Mouse (Mus musculus): Measurements from ENCODE around the gene Aars2. TPM values are rescaled to one million over a fixed set of nuclear protein-coding genes. Genes with fewer than 3 reads are reported as not detected.

Gene Aars2
- total RNA-seq, 2 experiments from 2014 or later = 2.7 to 3.7 TPM

Other genes with a start within 250 kb of the Aars2 start
- 24.5 and 31.5 TPM in 2 replicates for gene Cdc5l, start 73.1 kb upstream of the Aars2 start, total RNA-seq (2015; ENCODE audit: low replicate concordance)
- 61.2 and 66.1 TPM in 2 replicates for gene Cdc5l, start 73.1 kb upstream of the Aars2 start, total RNA-seq (2017; ENCODE audit: low replicate concordance)
- gene Spats1, start 31.4 kb upstream of the Aars2 start, total RNA-seq (2015; ENCODE audit: low replicate concordance) = not detected in 2 replicates
- gene Spats1, start 31.4 kb upstream of the Aars2 start, total RNA-seq (2017; ENCODE audit: low replicate concordance) = 1.4 and 5.6 TPM in 2 replicates
- not detected in 2 replicates for gene Tcte1, start 16.6 kb downstream of the Aars2 start, total RNA-seq (2015; ENCODE audit: low replicate concordance)
- gene Tcte1, start 16.6 kb downstream of the Aars2 start, total RNA-seq (2017; ENCODE audit: low replicate concordance) = not detected in 2 replicates
- not detected in 2 replicates for gene Tmem151b, start 42.8 kb downstream of the Aars2 start, total RNA-seq (2015; ENCODE audit: low replicate concordance)
- gene Tmem151b, start 42.8 kb downstream of the Aars2 start, total RNA-seq (2017; ENCODE audit: low replicate concordance) = not detected in 2 replicates
- 1.5 and 1.7 TPM in 2 replicates for gene Nfkbie, start 48.9 kb downstream of the Aars2 start, total RNA-seq (2015; ENCODE audit: low replicate concordance)
- gene Nfkbie, start 48.9 kb downstream of the Aars2 start, total RNA-seq (2017; ENCODE audit: low replicate concordance) = 1.1 and 1.5 TPM in 2 replicates
- gene Slc35b2, start 57.0 kb downstream of the Aars2 start, total RNA-seq (2015; ENCODE audit: low replicate concordance) = 16.5 and 25.2 TPM in 2 replicates
- 2.2 and 21.7 TPM in 2 replicates for gene Slc35b2, start 57.0 kb downstream of the Aars2 start, total RNA-seq (2017; ENCODE audit: low replicate concordance)
- 192 and 222 TPM in 2 replicates for gene Hsp90ab1, start 66.4 kb downstream of the Aars2 start, total RNA-seq (2015; ENCODE audit: low replicate concordance)
- gene Hsp90ab1, start 66.4 kb downstream of the Aars2 start, total RNA-seq (2017; ENCODE audit: low replicate concordance) = 246 and 293 TPM in 2 replicates
- gene Slc29a1, start 92.8 kb downstream of the Aars2 start, total RNA-seq (2015; ENCODE audit: low replicate concordance) = 15.9 and 34.5 TPM in 2 replicates
- gene Slc29a1, start 92.8 kb downstream of the Aars2 start, total RNA-seq (2017; ENCODE audit: low replicate concordance) = 32.9 and 46.5 TPM in 2 replicates
- gene Mymx, start 95.3 kb downstream of the Aars2 start, total RNA-seq (2015; ENCODE audit: low replicate concordance) = not detected in 2 replicates
- gene Mymx, start 95.3 kb downstream of the Aars2 start, total RNA-seq (2017; ENCODE audit: low replicate concordance) = not detected in 2 replicates
- gene Capn11, start 152.5 kb downstream of the Aars2 start, total RNA-seq (2015; ENCODE audit: low replicate concordance) = 0.96 and 1.0 TPM in 2 replicates
- gene Capn11, start 152.5 kb downstream of the Aars2 start, total RNA-seq (2017; ENCODE audit: low replicate concordance) = 0.94 and 0.98 TPM in 2 replicates
- 7.3 and 12.5 TPM in 2 replicates for gene Mrpl14, start 179.5 kb downstream of the Aars2 start, total RNA-seq (2015; ENCODE audit: low replicate concordance)
- gene Mrpl14, start 179.5 kb downstream of the Aars2 start, total RNA-seq (2017; ENCODE audit: low replicate concordance) = 3.4 and 12.0 TPM in 2 replicates
- gene Tmem63b, start 180.1 kb downstream of the Aars2 start, total RNA-seq (2015; ENCODE audit: low replicate concordance) = 2.5 and 5.2 TPM in 2 replicates
- gene Tmem63b, start 180.1 kb downstream of the Aars2 start, total RNA-seq (2017; ENCODE audit: low replicate concordance) = 0.43 and 3.9 TPM in 2 replicates
- gene 1600014C23Rik, start 227.0 kb downstream of the Aars2 start, total RNA-seq (2015; ENCODE audit: low replicate concordance) = not detected in 2 replicates
- not detected in 2 replicates for gene 1600014C23Rik, start 227.0 kb downstream of the Aars2 start, total RNA-seq (2017; ENCODE audit: low replicate concordance)

Measured in erythroblast, adult 5-6 weeks (primary cell).